Mouse (Mus musculus) lung, postnatal 0 days (tissue): ENCODE data around the gene Abhd16b. TPM values are rescaled to one million over a fixed set of nuclear protein-coding genes. Genes with fewer than 3 reads are reported as not detected.

Source experiments
- ATAC-seq: fragments of 200-750 bp; cut with Nextera tagmentation; 2 replicates; pipeline ENCODE4 v1.8.0; 2017; ENCODE audit warnings: moderate library complexity
- DNase-seq: peaks from one replicate; pipeline ENCODE4 v3.0.0-alpha.2; 2016; ENCODE audit warnings: low spot score
- H3K27ac ChIP-seq: fragments of 300-500 bp; sonication (generic); 2 replicates; pipeline ENCODE4 v1.5.1; 2014; ENCODE audit warnings: antibody characterized with exemption, mild to moderate bottlenecking, low read length, mixed read lengths
- H3K27me3 ChIP-seq: fragments of 300-500 bp; sonication (generic); replicated peaks from 2 replicates; pipeline ENCODE4 v1.6.1; 2014; ENCODE audit warnings: low read length, mixed read lengths; ENCODE audit not compliant: insufficient read depth
- H3K36me3 ChIP-seq: fragments of 300-500 bp; sonication (generic); 2 replicates; pipeline ENCODE4 v1.6.1; 2014; ENCODE audit warnings: low read length, mixed read lengths; ENCODE audit not compliant: insufficient read depth
- H3K4me1 ChIP-seq: fragments of 300-500 bp; sonication (generic); 2 replicates; pipeline ENCODE4 v1.6.1; 2014; ENCODE audit warnings: antibody characterized with exemption, low read depth, low read length, mixed read lengths; ENCODE audit not compliant: insufficient read depth
- H3K4me2 ChIP-seq: fragments of 300-500 bp; sonication (generic); replicated peaks from 2 replicates; pipeline ENCODE4 v1.6.1; 2014; ENCODE audit warnings: low read depth, mild to moderate bottlenecking, low read length, moderate library complexity, mixed read lengths
- H3K4me3 ChIP-seq: fragments of 300-500 bp; sonication (generic); 2 replicates; pipeline ENCODE4 v1.5.1; 2014; ENCODE audit warnings: low read depth, low read length
- H3K9ac ChIP-seq: fragments of 300-500 bp; sonication (generic); replicated peaks from 2 replicates; pipeline ENCODE4 v1.6.1; 2014; ENCODE audit warnings: low read depth, mild to moderate bottlenecking
- H3K9me3 ChIP-seq: fragments of 300-500 bp; sonication (generic); 2 replicates; pipeline ENCODE4 v1.6.1; 2016; ENCODE audit warnings: low read length, mixed read lengths
- CTCF ChIP-seq: IDR thresholded peaks from 2 replicates; pipeline ENCODE4 v1.5.1; 2016; ENCODE audit warnings: antibody characterized with exemption, mild to moderate bottlenecking
- EP300 ChIP-seq: IDR thresholded peaks from 2 replicates; pipeline ENCODE4 v1.6.1; 2016; ENCODE audit warnings: antibody characterized with exemption, mild to moderate bottlenecking, control low read depth
- WGBS: fragments of 180-500 bp; shearing (Covaris S2); extraction: QIAGEN DNeasy Blood & Tissue Kit; methylation state at CpG from one replicate; pipeline ENCODE4 v1.1.7; 2014; 5-methylcytosine and 5-hydroxymethylcytosine counted together
- polyA plus RNA-seq: library from polyadenylated mRNA; unstranded; fragments of >200 nt; fragmentation: Nextera tagmentation; extraction: Ambion mirVana; gene quantifications from 2 replicates; pipeline ENCODE4 v1.2.1, GENCODE M21; 2015

Gene Abhd16b
- polyA plus RNA-seq, 1 experiment from 2014 or later = 0.21 TPM

GRCm38 (mm10) chr2:181541761-181542380 is 48.9 kb downstream of the Abhd16b start:
- Histone ChIP-seq H3K36me3 (no peaks in the 10 kb centered on the region), H3K4me3 (no peak overlapping the region), H3K4me2 (no peak overlapping the region), H3K27me3 (no peaks in the 10 kb centered on the region), H3K27ac (no peak overlapping the region), H3K9me3 (no peaks in the 10 kb centered on the region), H3K4me1 (0 out of 2 replicates have a peak, but pooled peaks cover 4% of the 10 kb centered on the region), H3K9ac (no peak overlapping the region)
- WGBS = 76% methylated on average over 6 of the region's 6 CpGs
- TF ChIP-seq CTCF = no peak; the same call in 1 of the 2 replicates
- TF ChIP-seq EP300 = no peak
- no peak for ATAC-seq
- no peak for DNase-seq

Other genes starting within 250 kb of the Abhd16b start
- gene Gmeb2, start 205.2 kb upstream of the Abhd16b start, polyA plus RNA-seq = 7.6 and 7.8 TPM in 2 replicates
- 0.51 and 0.95 TPM in 2 replicates for gene Stmn3, start 178.7 kb upstream of the Abhd16b start, polyA plus RNA-seq
- 8.0 and 10.4 TPM in 2 replicates for gene Rtel1, start 173.5 kb upstream of the Abhd16b start, polyA plus RNA-seq
- gene Zgpat, start 128.3 kb upstream of the Abhd16b start, polyA plus RNA-seq = 22.9 and 26.8 TPM in 2 replicates
- 46.5 and 46.6 TPM in 2 replicates for gene Arfrp1, start 127.8 kb upstream of the Abhd16b start, polyA plus RNA-seq
- gene Lime1, start 113.1 kb upstream of the Abhd16b start, polyA plus RNA-seq = 12.2 and 13.5 TPM in 2 replicates
- 11.2 and 14.8 TPM in 2 replicates for gene Zbtb46, start 33.8 kb upstream of the Abhd16b start, polyA plus RNA-seq
- 131 and 135 TPM in 2 replicates for gene Tpd52l2, start 3.9 kb downstream of the Abhd16b start, polyA plus RNA-seq
- 57.2 and 59.5 TPM in 2 replicates for gene Dnajc5, start 27.3 kb downstream of the Abhd16b start, polyA plus RNA-seq
- gene Uckl1, start 91.7 kb downstream of the Abhd16b start, polyA plus RNA-seq = 41.8 and 43.3 TPM in 2 replicates
- gene Prpf6, start 98.7 kb downstream of the Abhd16b start, polyA plus RNA-seq = 32.3 and 33.6 TPM in 2 replicates
- 21.8 and 24.4 TPM in 2 replicates for gene Zfp512b, start 99.6 kb downstream of the Abhd16b start, polyA plus RNA-seq
- 20.8 and 21.3 TPM in 2 replicates for gene Samd10, start 106.0 kb downstream of the Abhd16b start, polyA plus RNA-seq
- not detected in 2 replicates for gene Gm29797, start 163.8 kb downstream of the Abhd16b start, polyA plus RNA-seq
- gene Sox18, start 178.4 kb downstream of the Abhd16b start, polyA plus RNA-seq = 134 and 161 TPM in 2 replicates
- gene Tcea2, start 187.1 kb downstream of the Abhd16b start, polyA plus RNA-seq = 14.1 and 15.3 TPM in 2 replicates
- 32.7 and 33.3 TPM in 2 replicates for gene Rgs19, start 200.8 kb downstream of the Abhd16b start, polyA plus RNA-seq
- not detected in 2 replicates for gene Lkaaear1, start 205.2 kb downstream of the Abhd16b start, polyA plus RNA-seq
- gene Oprl1, start 221.8 kb downstream of the Abhd16b start, polyA plus RNA-seq = 0.20 TPM in 1 of 2 replicates, not detected in the other